Mouse (Mus musculus) midbrain, embryonic 13.5 days (tissue): ENCODE measurements around the gene Cpm. TPM values are rescaled to one million over a fixed set of nuclear protein-coding genes. Genes with fewer than 3 reads are reported as not detected.

ENCODE experiments used
- ATAC-seq: fragments of 200-750 bp; cut with Nextera tagmentation; 2 replicates; pipeline ENCODE4 v1.8.0; 2017; ENCODE audit warnings: mild to moderate bottlenecking, moderate TSS enrichment, moderate library complexity
- H3K27ac ChIP-seq: fragments of 300-500 bp; sonication (generic); 2 replicates; pipeline ENCODE4 v1.5.1; 2015; ENCODE audit warnings: inconsistent platforms, mild to moderate bottlenecking, moderate library complexity
- H3K27me3 ChIP-seq: fragments of 300-500 bp; sonication (generic); 2 replicates; pipeline ENCODE4 v1.6.1; 2015; ENCODE audit warnings: mild to moderate bottlenecking, inconsistent platforms
- H3K36me3 ChIP-seq: fragments of 300-500 bp; sonication (generic); 2 replicates; pipeline ENCODE4 v1.6.1; 2015; ENCODE audit warnings: mild to moderate bottlenecking, inconsistent platforms
- H3K4me1 ChIP-seq: fragments of 300-500 bp; sonication (generic); replicated peaks from 2 replicates; pipeline ENCODE4 v1.6.1; 2015; ENCODE audit warnings: inconsistent platforms
- H3K4me2 ChIP-seq: fragments of 300-500 bp; sonication (generic); replicated peaks from 2 replicates; pipeline ENCODE4 v1.6.1; 2015; ENCODE audit warnings: moderate library complexity, mild to moderate bottlenecking, inconsistent platforms
- H3K4me3 ChIP-seq: fragments of 300-500 bp; sonication (generic); replicated peaks from 2 replicates; pipeline ENCODE4 v1.5.1; 2015; ENCODE audit warnings: mild to moderate bottlenecking, inconsistent platforms
- H3K9ac ChIP-seq: fragments of 300-500 bp; sonication (generic); replicated peaks from 2 replicates; pipeline ENCODE4 v1.6.1; 2015; ENCODE audit warnings: mild to moderate bottlenecking, inconsistent platforms
- H3K9me3 ChIP-seq: fragments of 300-500 bp; sonication (generic); 2 replicates; pipeline ENCODE4 v1.6.1; 2016; ENCODE audit warnings: mild to moderate bottlenecking, inconsistent platforms
- WGBS: fragments of 180-500 bp; shearing (Covaris S2); methylation state at CpG from one replicate; pipeline ENCODE4 v1.1.7; 2015; 5-methylcytosine and 5-hydroxymethylcytosine counted together
- polyA plus RNA-seq: library from polyadenylated mRNA; unstranded; fragments of >200 nt; fragmentation: Nextera tagmentation; extraction: Ambion mirVana; gene quantifications from 2 replicates; pipeline ENCODE4 v1.2.1, GENCODE M21; 2015

Cpm gene
- polyA plus RNA-seq, 1 experiment from 2014 or later, result 5.7 TPM

DNA sequence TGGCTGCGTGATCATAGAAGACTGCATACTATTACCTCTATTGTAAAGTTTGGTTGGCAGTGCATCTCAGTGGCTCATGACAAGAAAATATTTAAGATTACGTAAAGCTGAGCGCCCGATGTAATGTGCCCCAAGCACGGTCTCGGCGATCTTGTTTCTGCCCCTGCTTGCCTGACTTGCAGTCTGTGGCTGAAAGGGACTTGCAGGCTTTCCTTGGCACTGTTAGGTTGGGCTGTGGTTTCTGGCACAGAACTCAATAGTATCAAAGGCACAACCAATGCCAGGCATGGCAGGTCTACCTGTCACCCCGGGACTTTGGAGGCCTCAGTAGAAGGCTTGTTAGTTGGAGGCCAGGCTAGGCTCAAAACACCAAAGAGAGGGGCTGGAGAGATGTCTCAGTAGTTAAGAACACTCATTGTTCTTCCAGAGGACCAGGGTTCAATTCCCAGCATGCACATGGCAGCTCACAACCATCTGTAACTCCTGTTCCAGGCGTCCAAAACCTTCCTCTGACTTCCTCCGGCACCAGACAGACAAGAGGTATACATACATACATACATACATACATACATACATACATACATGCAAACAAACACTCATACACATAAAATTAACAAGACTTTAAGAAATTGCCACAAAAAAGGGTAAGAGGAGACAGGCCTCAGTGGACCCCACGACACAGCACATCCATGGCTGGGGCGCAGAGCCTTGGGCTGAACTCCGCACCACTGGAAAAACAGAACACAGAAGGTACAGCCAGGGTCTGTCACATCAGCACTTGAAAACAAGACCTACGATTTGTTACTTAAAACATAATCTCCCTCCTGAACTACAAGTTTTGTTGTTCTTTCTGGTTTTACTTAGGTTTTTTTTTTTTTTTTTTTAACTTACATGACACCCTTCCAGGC, 29.5 kb downstream of the Cpm start:
- H3K4me3 ChIP-seq, result no peak overlapping the region
- no peaks in the 10 kb centered on the region for H3K27me3 ChIP-seq
- 95% methylated on average over 14 of the region's 14 CpGs for WGBS
- ATAC-seq, result no peak
- H3K36me3 ChIP-seq, result no peaks in the 10 kb centered on the region
- no peak overlapping the region for H3K4me2 ChIP-seq
- H3K27ac ChIP-seq, result no peak overlapping the region
- H3K9me3 ChIP-seq, result no peaks in the 10 kb centered on the region
- H3K9ac ChIP-seq, result no peak overlapping the region
- no peaks in the 10 kb centered on the region for H3K4me1 ChIP-seq

DNA sequence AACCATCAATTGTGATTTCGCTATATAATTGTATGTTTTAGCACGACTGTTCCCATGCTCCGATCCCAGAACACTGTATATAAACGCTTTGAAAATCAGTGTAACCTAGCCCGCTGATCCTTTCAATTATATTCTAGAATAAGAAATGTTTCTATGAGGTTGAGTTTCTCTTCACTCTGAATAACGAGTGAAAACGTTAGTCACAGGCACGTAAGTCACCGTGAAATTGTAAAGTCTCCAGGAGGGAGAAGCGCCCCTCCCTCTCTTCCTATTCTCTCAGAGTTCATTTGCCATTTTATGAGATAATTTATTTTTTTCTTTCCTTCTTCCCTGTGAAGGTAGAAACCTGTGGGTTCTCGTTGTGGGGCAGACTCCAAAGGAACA, 30.1 kb downstream of the Cpm start:
- H3K27me3 ChIP-seq, result no peaks in the 10 kb centered on the region
- no peak overlapping the region for H3K4me2 ChIP-seq
- H3K36me3 ChIP-seq, result no peaks in the 10 kb centered on the region
- no peak overlapping the region for H3K9ac ChIP-seq
- H3K27ac ChIP-seq, result no peak overlapping the region
- 62% methylated on average over 11 of the region's 11 CpGs for WGBS
- no peak for ATAC-seq
- H3K9me3 ChIP-seq, result no peaks in the 10 kb centered on the region
- H3K4me3 ChIP-seq, result no peak overlapping the region
- no peaks in the 10 kb centered on the region for H3K4me1 ChIP-seq

DNA sequence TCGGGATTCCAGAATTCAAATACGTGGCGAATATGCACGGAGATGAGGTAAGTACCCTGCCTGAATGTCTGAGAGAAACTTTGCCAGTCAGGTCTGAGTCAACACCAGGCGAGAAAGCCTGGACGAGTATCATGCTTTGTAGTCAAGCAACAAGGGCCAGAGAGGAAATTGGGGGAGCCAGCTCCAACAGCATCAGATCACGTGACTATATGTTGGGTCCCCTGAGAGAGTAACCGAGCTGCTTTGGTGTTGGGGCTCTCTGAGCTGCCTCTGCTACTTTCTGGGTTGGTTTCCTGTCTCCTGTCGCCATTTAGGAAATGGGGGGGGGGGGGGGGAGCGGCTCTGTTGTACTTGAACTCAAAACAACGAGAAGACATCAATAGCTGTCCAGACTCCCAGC, 30.5 kb downstream of the Cpm start:
- H3K9ac ChIP-seq, result no peak overlapping the region
- ATAC-seq, result no peak

DNA sequence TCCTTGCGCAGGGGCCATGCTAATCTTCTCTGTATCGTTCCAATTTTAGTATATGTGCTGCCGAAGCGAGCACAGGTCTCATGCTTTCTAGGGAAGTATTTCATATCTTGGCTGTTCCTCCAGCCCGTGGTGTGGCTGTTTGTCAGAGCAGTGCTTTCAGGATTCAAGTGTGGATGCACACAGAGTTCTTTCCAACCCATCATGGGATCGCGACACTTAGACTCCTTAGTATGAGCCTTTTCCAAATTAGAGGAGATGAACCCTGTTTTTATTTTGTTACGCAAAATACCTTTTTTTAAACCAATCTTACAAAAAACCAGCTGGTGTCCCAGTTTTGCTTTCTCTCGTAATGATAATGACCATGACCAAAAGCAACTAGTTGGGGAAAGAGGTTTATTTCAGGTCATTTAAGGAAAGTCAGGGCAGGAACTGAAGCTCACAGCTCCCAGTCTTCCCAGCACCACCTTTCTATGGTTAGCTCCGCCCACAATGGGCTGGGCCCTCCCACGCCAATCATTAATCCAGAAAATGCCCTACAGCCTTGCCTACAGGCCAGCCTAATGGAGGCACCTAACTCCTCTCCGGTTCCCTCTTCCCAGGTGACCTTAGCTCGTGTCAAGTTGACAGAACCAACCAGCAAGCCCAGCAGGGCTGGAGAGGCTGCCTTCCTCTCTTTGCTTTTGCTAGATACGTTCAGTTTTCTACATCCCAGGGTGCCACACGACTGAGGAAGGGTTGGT, 33.2 kb downstream of the Cpm start:
- no peaks in the 10 kb centered on the region for H3K9me3 ChIP-seq
- H3K4me3 ChIP-seq, result no peak overlapping the region
- ATAC-seq, result no peak
- WGBS, result 81% methylated on average over 15 of the region's 15 CpGs
- no peaks in the 10 kb centered on the region for H3K4me1 ChIP-seq
- H3K9ac ChIP-seq, result no peak overlapping the region
- H3K27me3 ChIP-seq, result no peaks in the 10 kb centered on the region
- H3K27ac ChIP-seq, result no peak overlapping the region
- no peaks in the 10 kb centered on the region for H3K36me3 ChIP-seq
- H3K4me2 ChIP-seq, result no peak overlapping the region

More for the DNA sequence above, 30.5 kb downstream of the Cpm start:
- WGBS, result 63% methylated on average over 11 of the region's 11 CpGs
- no peaks in the 10 kb centered on the region for H3K27me3 ChIP-seq
- no peaks in the 10 kb centered on the region for H3K4me1 ChIP-seq
- no peak overlapping the region for H3K4me3 ChIP-seq
- no peak overlapping the region for H3K27ac ChIP-seq
- no peak overlapping the region for H3K4me2 ChIP-seq
- no peaks in the 10 kb centered on the region for H3K36me3 ChIP-seq
- H3K9me3 ChIP-seq, result no peaks in the 10 kb centered on the region

DNA sequence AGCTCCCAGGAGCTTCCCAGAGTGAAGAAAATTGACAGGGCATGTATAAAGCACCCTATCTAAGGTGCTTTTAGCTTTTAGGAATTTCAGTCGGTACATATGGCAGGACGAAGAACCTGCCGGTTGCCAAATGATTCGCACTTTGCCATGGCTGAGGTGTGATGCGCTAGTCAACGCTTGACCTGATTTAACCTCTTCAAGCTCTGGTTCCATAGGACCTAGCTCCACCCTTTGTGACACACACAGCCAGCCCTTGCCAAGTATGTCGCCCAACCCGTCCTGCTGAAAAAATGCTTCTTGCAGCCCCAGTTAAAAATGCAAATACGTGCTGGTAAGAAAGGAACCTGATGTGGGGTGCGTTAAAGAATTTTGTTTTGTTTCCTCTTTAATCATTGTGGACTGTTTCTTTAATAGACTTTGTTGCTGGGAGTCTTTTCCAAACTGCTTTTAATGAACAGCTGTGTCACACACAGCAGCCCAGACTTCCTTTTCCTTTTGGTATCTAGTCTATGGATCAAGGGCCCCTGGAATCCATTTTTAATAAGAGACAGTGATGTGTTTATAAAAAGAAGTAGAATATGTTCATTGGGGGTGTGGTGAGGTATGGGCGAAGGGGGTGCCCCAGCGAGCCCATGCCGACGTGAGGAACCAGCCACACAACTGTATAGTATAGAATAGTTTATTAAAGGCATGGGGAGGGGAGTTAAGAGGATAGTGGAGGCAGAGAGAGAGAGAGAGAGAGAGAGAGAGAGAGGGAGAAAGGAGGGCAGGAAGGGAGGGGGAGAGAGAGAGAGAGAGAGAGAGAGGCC, 34.0 kb downstream of the Cpm start:
- H3K4me1 ChIP-seq, result no peaks in the 10 kb centered on the region
- no peak overlapping the region for H3K27ac ChIP-seq
- no peak overlapping the region for H3K9ac ChIP-seq
- WGBS, result 79% methylated on average over 14 of the region's 14 CpGs
- no peak overlapping the region for H3K4me2 ChIP-seq
- no peak for ATAC-seq
- no peaks in the 10 kb centered on the region for H3K27me3 ChIP-seq
- no peaks in the 10 kb centered on the region for H3K36me3 ChIP-seq
- no peaks in the 10 kb centered on the region for H3K9me3 ChIP-seq
- no peak overlapping the region for H3K4me3 ChIP-seq

DNA sequence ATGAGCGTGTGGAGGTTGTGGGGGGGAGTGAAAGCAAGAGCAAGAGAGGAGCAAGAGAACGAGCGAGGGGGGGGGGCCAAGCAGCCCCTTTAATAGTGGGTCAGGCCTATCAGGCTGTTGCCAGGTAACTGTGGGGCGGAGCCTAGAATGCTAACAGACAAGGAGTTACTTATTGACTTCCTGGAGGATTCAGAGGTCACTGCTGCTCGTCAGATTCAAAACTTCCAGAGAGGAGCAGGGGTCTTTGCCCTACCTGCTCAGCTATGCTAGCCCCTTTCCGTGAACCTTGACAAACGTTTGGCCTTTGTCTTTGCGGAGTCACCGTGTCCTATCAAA, 34.5 kb downstream of the Cpm start:
- WGBS, result 12% methylated on average over 9 of the region's 9 CpGs
- ATAC-seq, result no peak
- H3K4me2 ChIP-seq, result 0 out of 2 replicates have a peak overlapping the region, but pooled peaks have one; percentile 17

DNA sequence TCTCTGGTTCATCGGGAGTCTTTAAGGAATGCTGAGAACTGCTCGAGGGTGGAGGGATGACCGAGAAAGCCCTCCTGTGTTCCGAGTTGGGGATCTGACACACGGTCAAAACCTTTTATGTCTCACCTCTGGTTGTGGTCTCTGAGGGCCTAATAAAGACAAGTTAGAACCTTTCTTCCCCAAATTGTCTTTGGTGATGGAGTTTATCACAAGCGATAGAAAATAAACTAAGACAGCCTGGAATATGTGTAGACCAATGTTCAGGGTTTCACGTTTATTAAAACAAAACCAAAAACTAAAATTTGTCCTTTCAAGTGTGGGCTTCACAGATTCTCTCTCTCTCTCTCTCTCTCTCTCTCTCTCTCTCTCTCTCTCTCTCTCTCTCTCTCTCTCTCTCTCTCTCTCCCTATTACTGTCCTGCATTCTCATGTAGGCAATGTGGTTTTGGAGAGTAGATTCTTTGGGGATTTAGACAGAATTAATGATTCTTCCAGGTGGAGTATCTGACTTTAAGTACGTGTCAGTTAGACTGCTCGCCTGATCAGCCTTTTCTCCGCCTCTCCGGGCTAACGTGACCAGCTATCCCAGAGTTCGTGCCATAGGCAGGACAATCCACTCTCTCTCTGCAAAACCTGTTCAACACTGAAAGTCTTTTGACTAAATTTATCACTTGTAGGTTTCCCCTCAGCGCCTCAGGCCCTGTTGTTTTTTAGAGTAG, 35.1 kb downstream of the Cpm start:
- Histone ChIP-seq H3K27ac (no peak overlapping the region), H3K4me3 (no peak overlapping the region), H3K4me1 (no peaks in the 10 kb centered on the region), H3K27me3 (peaks cover 3% of the 10 kb centered on the region; the same call in 1 of the 2 replicates), H3K4me2 (0 out of 2 replicates have a peak overlapping the region, but pooled peaks have one; percentile 17), H3K9me3 (no peaks in the 10 kb centered on the region), H3K36me3 (no peaks in the 10 kb centered on the region), H3K9ac (no peak overlapping the region)
- ATAC-seq, result no peak
- 62% methylated on average over 14 of the region's 14 CpGs for WGBS

More for the DNA sequence above, 34.5 kb downstream of the Cpm start:
- no peak overlapping the region for H3K4me3 ChIP-seq
- H3K9ac ChIP-seq, result no peak overlapping the region
- H3K27me3 ChIP-seq, result no peaks in the 10 kb centered on the region
- no peaks in the 10 kb centered on the region for H3K36me3 ChIP-seq
- H3K27ac ChIP-seq, result no peak overlapping the region
- no peaks in the 10 kb centered on the region for H3K9me3 ChIP-seq
- H3K4me1 ChIP-seq, result no peaks in the 10 kb centered on the region

DNA sequence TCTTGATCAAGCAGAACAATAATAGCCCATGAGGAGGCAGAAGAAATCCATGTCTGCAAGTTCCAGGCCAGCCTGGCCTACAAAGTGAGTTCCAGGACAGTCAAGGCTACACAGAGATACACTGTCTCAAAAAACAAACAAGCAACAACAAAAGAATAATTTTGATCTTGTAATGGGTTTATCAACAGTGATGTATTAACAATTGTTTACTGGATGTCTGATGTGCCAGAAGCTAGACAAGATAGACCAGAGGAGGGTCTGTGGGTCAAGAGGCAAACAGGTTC, 35.6 kb downstream of the Cpm start:
- Histone ChIP-seq H3K9me3 (no peaks in the 10 kb centered on the region), H3K4me1 (no peaks in the 10 kb centered on the region)
- no peak for ATAC-seq

DNA sequence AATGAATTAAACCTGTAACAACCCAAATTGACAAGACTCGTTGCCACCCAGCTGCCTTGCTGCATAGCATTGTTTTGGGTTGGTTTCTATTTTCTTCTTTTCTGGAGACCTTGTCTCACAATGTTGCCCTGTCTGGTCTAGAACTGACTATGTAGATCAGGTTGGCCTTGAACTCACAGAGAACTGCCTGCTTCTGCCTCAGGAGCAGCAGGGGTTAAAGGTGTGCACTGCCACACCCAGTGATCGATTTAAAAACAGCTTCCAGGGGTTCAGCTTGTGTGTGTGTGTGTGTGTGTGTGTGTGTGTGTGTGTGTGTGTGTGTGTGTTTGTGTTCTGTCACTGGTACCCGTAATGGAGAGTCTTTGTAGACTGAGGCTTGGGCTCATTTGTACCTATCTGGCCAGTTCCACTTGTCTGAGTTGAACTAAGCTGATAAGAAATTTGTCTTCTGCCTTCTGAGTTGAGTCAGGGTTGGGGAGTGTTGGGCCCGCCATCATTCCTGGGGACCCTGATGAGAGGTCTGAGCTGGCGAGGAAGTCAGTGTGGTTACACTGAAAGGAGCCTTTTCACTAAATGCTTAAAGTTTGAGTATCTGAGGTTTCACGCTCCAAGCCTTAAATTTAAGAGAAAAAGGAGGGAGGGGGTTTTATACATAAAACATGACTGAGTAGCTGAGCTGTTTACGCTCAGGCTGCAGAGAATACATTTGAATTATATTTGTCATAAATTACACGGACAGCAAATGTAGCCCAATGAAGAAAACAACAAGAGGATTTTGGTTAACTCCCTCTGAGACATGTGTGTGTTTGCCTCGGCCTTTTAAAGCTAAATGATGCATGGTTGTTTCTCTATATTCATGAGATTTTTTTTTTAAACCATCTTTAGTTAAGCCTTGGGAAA, 36.3 kb downstream of the Cpm start:
- H3K9me3 ChIP-seq, result no peaks in the 10 kb centered on the region
- WGBS, result 68% methylated on average over 9 of the region's 9 CpGs
- peaks cover 6% of the 10 kb centered on the region; the same call in 1 of the 2 replicates for H3K27me3 ChIP-seq
- no peak overlapping the region for H3K4me2 ChIP-seq
- no peaks in the 10 kb centered on the region for H3K36me3 ChIP-seq
- no peak overlapping the region for H3K27ac ChIP-seq
- ATAC-seq, result no peak
- no peak overlapping the region for H3K4me3 ChIP-seq
- H3K9ac ChIP-seq, result no peak overlapping the region
- H3K4me1 ChIP-seq, result no peaks in the 10 kb centered on the region

More for the DNA sequence above, 35.6 kb downstream of the Cpm start:
- H3K27ac ChIP-seq, result no peak overlapping the region
- H3K36me3 ChIP-seq, result no peaks in the 10 kb centered on the region
- H3K4me2 ChIP-seq, result no peak overlapping the region
- H3K4me3 ChIP-seq, result no peak overlapping the region
- H3K27me3 ChIP-seq, result peaks cover 4% of the 10 kb centered on the region; the same call in 1 of the 2 replicates
- no peak overlapping the region for H3K9ac ChIP-seq

DNA sequence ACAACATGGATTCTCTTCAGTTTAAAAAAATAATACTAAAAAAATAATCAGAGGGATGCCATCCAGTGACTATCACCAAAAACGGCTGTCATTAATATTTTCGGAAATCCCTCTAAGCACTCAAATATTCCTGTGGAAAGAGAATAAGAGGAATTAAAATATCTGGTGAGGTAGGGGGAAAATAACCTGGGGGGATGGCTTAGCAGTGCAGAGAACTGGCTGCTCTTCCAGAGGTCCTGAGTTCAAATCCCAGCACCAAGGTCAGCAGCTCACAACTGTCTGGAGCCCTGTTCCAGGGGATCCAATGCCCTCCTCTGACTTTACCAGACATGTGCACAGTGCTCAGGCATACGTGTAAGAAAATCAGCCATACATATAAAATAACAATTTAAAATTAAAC, 37.1 kb downstream of the Cpm start:
- Histone ChIP-seq H3K4me2 (no peak overlapping the region), H3K9ac (no peak overlapping the region), H3K4me3 (no peak overlapping the region), H3K4me1 (no peaks in the 10 kb centered on the region), H3K27me3 (peaks cover 6% of the 10 kb centered on the region; the same call in 1 of the 2 replicates), H3K36me3 (no peaks in the 10 kb centered on the region), H3K9me3 (no peaks in the 10 kb centered on the region), H3K27ac (no peak overlapping the region)
- no peak for ATAC-seq
- WGBS, result 91% methylated on average over 3 of the region's 3 CpGs
